Mouse (Mus musculus) CH12.LX (cell line): Measurements from ENCODE around the gene Slc35b4.

ENCODE experiments used
- GABPA ChIP-seq: IDR thresholded peaks from 2 replicates; pipeline ENCODE4 v1.6.1; 2012; ENCODE audit warnings: low read depth, low read length, improper control_type of control experiment, inconsistent platforms; ENCODE audit not compliant: insufficient replicate concordance
- MXI1 ChIP-seq: IDR thresholded peaks from 2 replicates; pipeline ENCODE4 v1.6.1; 2011; ENCODE audit warnings: mild to moderate bottlenecking, low read depth, low read length, improper control_type of control experiment
- NRF1 ChIP-seq: IDR thresholded peaks from 2 replicates; pipeline ENCODE4 v1.6.1; 2014; ENCODE audit warnings: low read depth, mild to moderate bottlenecking, inconsistent platforms, low read length, improper control_type of control experiment, moderate library complexity
- TBP ChIP-seq: conservative IDR thresholded peaks from 2 replicates; pipeline ENCODE4 v1.6.1; 2011; ENCODE audit warnings: low read depth, low read length, improper control_type of control experiment

DNA sequence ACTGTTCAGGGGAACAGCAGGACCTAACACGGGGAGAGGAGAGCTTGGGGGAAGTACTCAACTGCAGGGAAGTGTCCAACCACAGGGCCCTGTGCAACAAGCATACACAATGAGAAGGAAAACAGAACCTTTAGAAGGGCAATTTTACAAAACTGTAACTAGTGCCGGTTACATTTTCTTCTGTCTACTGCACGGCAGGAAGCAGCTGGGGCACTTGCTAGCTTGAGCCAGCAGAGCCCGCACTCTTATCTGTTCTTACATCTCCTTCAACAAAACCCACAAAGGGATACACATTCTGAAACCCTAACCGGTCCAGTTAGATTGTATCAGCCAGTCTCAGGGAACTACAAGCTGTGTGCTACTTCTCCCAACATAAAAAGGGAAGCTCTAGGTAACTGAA is 20.9 kb downstream of the Slc35b4 start:
- TF ChIP-seq NRF1 (no peak), MXI1 (no peak), GABPA (no peak), TBP (no peak)
